Mouse (Mus musculus) CH12.LX (cell line): Measurements from ENCODE around the gene Wnt5b.

Experiments used
- CTCF ChIP-seq, 2 experiments: IDR thresholded peaks in 1 of 2; conservative IDR thresholded peaks in 1 of 2; 2 replicates each; pipeline ENCODE4 v1.5.1; 2011 to 2012; ENCODE audit warnings: low read depth in 2 of 2, low read length in 2 of 2, improper control_type of control experiment in 1 of 2, inconsistent platforms in 1 of 2, mild to moderate bottlenecking in 1 of 2, moderate library complexity in 1 of 2
- E2F4 ChIP-seq: IDR thresholded peaks from 2 replicates; pipeline ENCODE4 v1.6.1; 2011; ENCODE audit warnings: low read depth, low read length, improper control_type of control experiment; ENCODE audit not compliant: insufficient replicate concordance
- EP300 ChIP-seq: IDR thresholded peaks from 2 replicates; pipeline ENCODE4 v1.6.1; 2011; ENCODE audit warnings: low read length, improper control_type of control experiment
- MAX ChIP-seq: IDR thresholded peaks from 2 replicates; pipeline ENCODE4 v1.6.1; 2011; ENCODE audit warnings: low read length, improper control_type of control experiment
- POLR2A ChIP-seq: IDR thresholded peaks from 2 replicates; pipeline ENCODE4 v1.6.1; 2011; ENCODE audit warnings: low read depth, mild to moderate bottlenecking, improper control_type of control experiment, low read length
- SIN3A ChIP-seq: IDR thresholded peaks from 2 replicates; pipeline ENCODE4 v1.6.1; 2012; ENCODE audit warnings: low read length, improper control_type of control experiment, inconsistent platforms
- UBTF ChIP-seq: IDR thresholded peaks from 2 replicates; pipeline ENCODE4 v1.6.1; 2012; ENCODE audit warnings: low read depth, mild to moderate bottlenecking, inconsistent platforms, low read length, improper control_type of control experiment, moderate library complexity
- USF2 ChIP-seq: conservative IDR thresholded peaks from 2 replicates; pipeline ENCODE4 v1.6.1; 2011; ENCODE audit warnings: low read depth, low read length, improper control_type of control experiment
- ZMIZ1 ChIP-seq: IDR thresholded peaks from 2 replicates; pipeline ENCODE4 v1.6.1; 2012; ENCODE audit warnings: low read depth, mild to moderate bottlenecking, inconsistent platforms, low read length, improper control_type of control experiment

GRCm38 (mm10) chr6:119558855-119559254 is 14.7 kb upstream of the Wnt5b start:
- TF ChIP-seq SIN3A (no peak), MAX (no peak), E2F4 (no peak), EP300 (no peak), UBTF (no peak), POLR2A (no peak), USF2 (no peak), ZMIZ1 (no peak), CTCF (conservative IDR thresholded peaks at IDR 0.05 in 1 of 2, IDR thresholded peaks at IDR 0.05 in 1 of 2; ENCODE audit: low read depth in 2 of 2, low read length in 2 of 2) (no peak)
